Mouse (Mus musculus): ENCODE results near the gene Xylt1.

Gene Xylt1

DNA sequence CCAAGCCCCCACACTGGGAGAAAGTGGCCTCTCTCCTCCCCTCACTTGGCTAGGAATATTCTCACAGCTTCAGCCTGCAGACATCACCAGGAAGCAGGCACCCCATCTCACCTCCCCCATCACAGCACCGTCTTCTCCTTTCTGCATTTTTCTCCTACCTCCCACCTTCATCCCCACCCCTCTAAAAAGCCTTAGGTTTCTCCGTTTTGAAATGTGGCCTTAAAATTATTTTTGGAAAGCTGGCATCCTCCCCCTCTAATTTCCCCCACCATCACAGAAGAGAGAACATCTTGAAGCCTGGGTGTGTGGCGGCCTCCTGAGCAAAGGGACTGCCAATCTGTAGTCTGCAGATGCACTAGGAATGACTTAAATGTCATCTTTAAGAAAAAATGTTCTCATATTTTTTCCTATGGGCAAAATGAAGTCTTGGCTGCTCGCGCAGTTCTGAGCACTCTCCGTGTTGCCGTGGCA is 291.4 kb downstream of the Xylt1 start:
- in situ Hi-C loops (cut with MboI; ENCODE audit: low sequenced_read_pairs): no loop called here

DNA sequence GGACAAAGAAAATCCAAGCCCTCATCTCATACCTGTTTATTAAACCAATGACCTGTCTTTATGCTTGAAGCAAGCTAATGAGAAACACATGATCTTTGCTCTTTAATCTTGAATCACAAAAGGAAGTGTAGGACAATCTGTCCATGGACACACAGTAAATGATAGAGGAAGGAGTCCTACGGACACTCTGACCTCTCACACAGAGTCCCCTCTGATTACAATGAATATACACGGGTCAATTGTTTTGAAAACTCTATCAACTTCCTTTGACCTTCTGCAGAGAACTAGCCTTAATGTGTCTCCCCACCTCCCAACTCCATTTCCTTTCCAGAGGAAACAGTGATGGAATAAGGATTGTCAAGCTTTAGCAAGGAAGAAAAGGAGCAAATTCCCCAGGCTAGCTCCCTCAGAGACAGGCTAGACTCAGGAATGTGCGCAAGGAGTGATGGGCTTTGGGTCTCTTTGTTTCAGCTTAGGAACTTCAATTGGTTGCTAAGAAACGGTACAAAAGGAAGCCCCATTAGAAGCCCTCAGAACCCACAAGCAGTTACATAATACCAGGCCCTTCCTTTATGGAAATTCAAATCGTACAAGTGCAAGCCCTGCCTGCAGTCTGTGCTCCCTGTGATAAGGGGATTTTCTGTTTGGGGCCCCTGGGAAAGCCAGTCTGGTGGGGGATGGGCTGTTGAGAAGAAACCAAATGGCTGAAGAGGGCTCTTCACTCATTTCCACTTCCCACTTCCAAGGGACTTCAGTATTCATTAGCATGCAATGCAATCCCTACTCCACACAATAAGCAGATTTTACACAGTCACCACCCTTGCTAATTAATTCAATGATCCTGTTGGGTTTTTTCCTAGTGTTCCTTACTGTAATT is 305.6 kb downstream of the Xylt1 start:
- in situ Hi-C loops (cut with MboI; ENCODE audit: low sequenced_read_pairs): no loop called here

DNA sequence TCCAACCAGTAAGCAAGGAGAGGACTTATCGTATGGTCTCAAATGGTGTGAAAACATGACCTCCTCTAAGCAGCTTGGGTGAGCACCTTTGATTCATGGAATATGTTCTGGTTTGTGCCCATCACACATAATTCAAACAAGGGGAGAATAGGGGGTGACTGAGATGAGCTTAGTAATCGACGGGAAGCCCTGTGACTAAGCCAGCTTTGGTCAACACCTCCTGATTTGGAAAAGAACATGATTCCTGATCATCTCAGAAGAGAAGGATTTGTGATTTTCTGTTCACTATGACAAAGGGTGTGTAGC is 306.2 kb downstream of the Xylt1 start:
- in situ Hi-C loops (cut with MboI; ENCODE audit: low sequenced_read_pairs): no loop called here

DNA sequence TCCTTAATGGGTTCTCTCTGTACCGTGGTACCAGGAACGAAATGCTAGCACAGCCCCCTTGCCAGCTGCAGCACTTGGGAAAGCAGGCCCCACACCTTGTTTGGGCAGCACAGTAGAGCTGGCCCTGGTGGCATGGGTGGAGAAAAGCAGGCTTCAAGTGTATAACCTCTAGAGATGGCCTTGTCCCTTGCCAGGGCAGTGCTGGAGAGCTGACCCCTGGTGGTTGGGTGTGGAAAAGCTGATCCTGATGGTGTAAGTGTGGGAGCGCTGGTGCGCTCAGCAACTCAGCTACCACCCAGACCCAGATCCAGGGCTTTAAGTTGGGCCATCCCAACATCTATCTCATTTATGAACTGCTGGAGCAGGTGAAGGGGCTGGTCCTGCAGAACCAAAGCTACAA is 314.8 kb downstream of the Xylt1 start:
- in situ Hi-C loops (cut with MboI; ENCODE audit: low sequenced_read_pairs): no loop called here

DNA sequence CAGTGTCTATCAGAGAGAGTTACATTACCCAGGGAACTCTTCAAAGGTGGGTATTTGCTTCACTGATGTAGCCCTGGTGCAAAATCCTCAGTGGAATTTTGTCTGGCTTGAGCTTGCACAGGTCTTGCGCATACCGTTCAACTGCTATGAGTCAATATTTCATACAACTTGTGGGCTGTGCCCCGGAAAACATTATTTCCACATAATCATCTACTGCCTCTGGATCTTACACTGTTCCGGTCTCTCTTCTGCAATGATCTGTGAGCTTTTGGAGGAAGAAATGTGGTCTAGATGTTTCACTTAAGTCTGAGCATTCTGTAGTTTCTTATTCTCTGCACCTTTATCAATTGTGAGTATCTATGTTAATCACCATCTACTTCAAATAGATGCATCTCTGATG is 316.9 kb downstream of the Xylt1 start:
- in situ Hi-C loops (cut with MboI; ENCODE audit: low sequenced_read_pairs): no loop called here

DNA sequence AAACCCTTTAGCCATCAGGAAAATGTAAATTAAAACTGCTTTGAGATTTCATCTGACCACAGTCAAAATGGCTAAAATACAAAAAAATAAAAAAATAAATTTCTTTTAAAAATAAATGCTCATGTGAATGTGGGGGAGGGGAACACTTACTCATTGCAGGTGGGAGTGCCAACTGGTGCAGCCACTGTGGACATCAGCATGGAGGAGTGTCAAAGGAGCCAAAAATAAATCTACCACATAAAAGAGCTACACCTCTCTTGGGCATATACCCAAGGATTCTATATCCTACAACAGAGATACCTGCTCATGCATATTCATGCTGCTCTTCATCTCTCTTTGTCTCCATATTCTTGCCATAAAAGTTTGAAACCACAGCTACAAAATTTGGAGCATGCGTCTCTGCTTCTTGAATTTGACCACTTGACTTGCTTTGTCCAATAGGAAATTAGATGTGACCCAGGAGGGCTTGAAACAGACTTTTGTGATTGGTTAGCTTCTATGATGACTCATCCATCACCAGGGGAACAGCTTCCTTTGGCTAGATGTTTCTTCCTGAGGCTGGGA is 317.9 kb downstream of the Xylt1 start:
- in situ Hi-C loops (cut with MboI; ENCODE audit: low sequenced_read_pairs): no loop called here

DNA sequence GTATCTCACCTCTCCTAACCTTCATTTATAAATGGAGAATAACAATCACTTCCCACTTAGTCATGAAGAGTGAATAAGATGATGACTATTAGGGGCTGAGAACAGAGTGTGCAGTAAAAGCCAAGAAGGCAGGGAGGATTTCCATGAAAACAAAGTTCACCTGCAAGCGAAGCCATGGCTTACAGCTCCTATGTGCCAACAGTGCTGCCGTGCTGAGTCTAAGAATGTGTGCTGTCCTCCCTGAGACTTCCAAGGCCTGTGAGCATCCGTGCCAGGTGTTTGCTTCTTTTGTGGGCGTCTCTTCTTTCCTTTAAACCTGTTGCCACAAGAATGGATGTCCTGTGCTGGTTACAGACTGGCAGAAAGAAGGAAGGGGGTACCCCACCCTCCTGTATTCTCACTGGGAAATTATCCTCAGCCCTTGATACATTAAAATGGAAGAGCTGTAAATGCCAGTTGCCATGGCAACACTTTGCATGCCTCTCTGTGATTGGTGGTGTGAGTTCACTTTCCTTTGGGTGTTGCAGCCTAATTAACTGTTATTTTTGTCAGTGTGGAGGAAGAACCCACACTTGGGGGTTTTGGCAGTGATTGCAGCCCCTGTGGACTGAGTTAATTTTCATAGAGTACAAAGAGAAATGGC is 318.7 kb downstream of the Xylt1 start:
- in situ Hi-C loops (cut with MboI; ENCODE audit: low sequenced_read_pairs): no loop called here

DNA sequence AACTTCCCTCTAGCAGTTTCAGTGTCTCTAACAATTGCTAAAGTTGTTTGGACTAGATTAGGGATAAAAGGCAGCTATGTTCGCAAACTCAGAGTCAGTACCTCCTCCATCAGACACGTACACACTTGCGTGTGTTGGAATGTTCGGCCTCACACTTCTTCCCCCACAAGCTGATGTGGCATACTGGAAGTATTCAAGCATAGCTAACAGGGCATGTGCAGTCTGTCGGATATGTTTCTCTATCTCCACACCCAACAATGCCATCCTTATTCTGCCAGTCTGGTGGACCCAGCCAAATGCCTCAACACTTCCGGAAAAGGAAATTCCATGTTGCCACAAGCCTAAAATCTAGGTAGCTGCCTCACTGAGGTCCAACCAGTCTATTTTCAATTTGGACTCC is 319.3 kb downstream of the Xylt1 start:
- in situ Hi-C loops (cut with MboI; ENCODE audit: low sequenced_read_pairs): no loop called here

DNA sequence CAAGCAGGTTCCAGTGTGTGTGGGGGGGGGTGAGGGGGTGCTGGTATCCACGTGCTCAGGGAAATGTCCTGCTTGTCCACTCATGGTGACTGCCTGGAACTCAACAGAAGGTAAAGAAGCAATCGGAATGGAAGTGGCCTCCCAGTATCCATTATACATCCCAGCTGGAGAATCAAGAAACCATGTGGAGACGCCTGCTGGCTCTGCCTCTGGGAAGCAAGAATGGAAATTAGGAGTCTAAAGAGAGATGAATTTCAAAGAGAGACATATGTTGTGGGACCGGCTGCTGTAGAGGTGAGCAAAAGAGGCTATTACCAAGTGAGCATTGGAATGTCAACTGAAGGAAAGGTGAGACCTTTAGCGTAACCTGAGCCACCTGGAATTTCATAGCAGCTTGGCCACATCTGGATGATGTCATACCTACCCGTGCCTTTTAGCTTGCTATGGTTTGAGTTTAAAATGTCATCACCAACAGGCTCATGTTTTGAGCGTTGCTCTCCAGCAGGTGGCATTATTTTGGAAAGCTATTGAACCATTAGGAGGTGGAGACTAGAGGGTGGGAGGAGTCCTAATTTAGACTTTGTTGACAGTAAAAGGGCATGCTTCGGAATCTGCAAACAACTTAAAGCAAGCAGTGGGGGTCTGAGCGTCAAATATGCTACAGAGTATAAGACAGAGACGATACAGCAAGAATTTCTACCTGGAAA is 329.3 kb downstream of the Xylt1 start:
- in situ Hi-C loops (cut with MboI; ENCODE audit: low sequenced_read_pairs): no loop called here

DNA sequence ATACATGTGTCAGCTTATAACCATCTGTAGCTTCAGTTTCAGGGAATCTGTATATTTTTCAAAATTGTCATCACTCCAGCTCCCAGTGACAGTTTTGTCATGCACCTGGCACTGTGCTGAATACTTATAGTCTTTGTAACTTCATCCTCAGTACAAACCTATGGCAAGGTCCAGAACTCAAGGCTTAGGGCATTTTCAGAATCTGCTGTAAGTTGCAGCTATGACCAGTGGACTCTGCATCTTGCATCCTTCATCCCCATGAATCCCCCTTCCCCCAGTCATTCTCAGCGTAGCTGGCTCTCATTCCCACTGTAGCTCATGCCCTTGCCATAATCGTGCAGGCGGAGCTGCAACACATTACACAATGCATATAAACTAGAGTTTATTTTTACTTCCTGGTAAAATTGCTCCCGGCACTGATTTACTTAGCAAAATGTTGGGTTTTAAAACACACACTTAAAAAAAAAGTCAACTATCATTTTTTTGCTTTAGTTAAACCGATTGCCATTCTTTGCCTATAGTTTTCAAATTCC is 336.2 kb downstream of the Xylt1 start:
- in situ Hi-C loops (cut with MboI; ENCODE audit: low sequenced_read_pairs): no loop called here

DNA sequence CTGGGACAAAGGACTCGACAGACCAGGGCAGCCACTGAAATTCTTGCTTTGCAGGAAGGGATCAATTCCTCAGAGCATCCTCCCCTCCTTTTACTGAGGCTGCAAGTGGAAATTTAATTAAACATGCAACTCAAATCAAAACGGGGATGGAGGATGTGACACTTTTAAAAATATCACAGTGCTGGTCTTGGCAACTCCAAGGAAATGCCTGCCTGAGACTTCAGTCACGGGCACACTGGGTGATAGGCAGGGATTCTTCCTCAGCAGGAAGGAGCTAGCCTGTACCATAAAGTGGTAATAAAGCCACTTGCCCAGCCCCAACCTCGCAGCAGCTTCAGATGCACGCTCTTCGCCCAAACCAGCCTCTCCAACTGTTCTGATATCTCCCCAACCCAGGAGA is 339.6 kb downstream of the Xylt1 start:
- in situ Hi-C loops (cut with MboI; ENCODE audit: low sequenced_read_pairs): no loop called here
